Mouse (Mus musculus) small intestine, adult 2 months (tissue): ENCODE measurements around the gene Rapsn. TPM values are rescaled to one million over a fixed set of nuclear protein-coding genes. Genes with fewer than 3 reads are reported as not detected.

Experiments used
- H3K27ac ChIP-seq: fragments of 200-500 bp; 2 replicates; pipeline ENCODE4 v1.5.1; 2012; ENCODE audit warnings: low read depth, low read length, control low read depth, inconsistent platforms; ENCODE audit not compliant: insufficient read depth
- H3K27me3 ChIP-seq: fragments of 200-500 bp; 2 replicates; pipeline ENCODE4 v1.6.1; 2012; ENCODE audit warnings: mild to moderate bottlenecking, moderate library complexity, low read length, inconsistent platforms; ENCODE audit not compliant: control insufficient read depth, insufficient read depth
- H3K36me3 ChIP-seq: fragments of 200-500 bp; 2 replicates; pipeline ENCODE4 v1.6.1; 2012; ENCODE audit warnings: mild to moderate bottlenecking, low read length, control low read depth, inconsistent platforms; ENCODE audit not compliant: control insufficient read depth, insufficient read depth
- H3K4me1 ChIP-seq: fragments of 200-500 bp; 2 replicates; pipeline ENCODE4 v1.6.1; 2012; ENCODE audit warnings: low read length, inconsistent platforms, mixed read lengths; ENCODE audit not compliant: control insufficient read depth, insufficient read depth, insufficient read length
- H3K4me3 ChIP-seq: fragments of 200-500 bp; 2 replicates; pipeline ENCODE4 v1.5.1; 2012; ENCODE audit warnings: low read depth, mild to moderate bottlenecking, control low read depth, inconsistent platforms, low read length, moderate library complexity
- CTCF ChIP-seq: fragments of 200-500 bp; IDR thresholded peaks from 2 replicates; pipeline ENCODE4 v1.5.1; 2012; ENCODE audit warnings: low read depth, mild to moderate bottlenecking, control low read depth, inconsistent platforms, low read length, moderate library complexity, mixed read lengths; ENCODE audit not compliant: insufficient replicate concordance, insufficient read length; ENCODE audit errors: extremely low read depth
- POLR2A ChIP-seq: fragments of 200-500 bp; IDR thresholded peaks from 2 replicates; pipeline ENCODE4 v1.6.1; 2012; ENCODE audit warnings: low read depth, mild to moderate bottlenecking, control low read depth, inconsistent platforms, low read length, moderate library complexity
- WGBS: fragments of 180-500 bp; shearing (Covaris S2); methylation state at CpG from one replicate; pipeline ENCODE4 v1.1.7; 2018; 5-methylcytosine and 5-hydroxymethylcytosine counted together
- polyA plus RNA-seq: library from polyadenylated mRNA; depleted of rRNA; stranded (reverse); fragments of >200 nt; gene quantifications from 2 replicates; pipeline ENCODE4 v1.2.3, GENCODE M21; 2012

Rapsn gene
- polyA plus RNA-seq, 1 experiment: 0.51 TPM

GRCm38 (mm10) chr2:91023131-91023530 is 12.3 kb upstream of the Rapsn start:
- H3K36me3 ChIP-seq: peaks cover 11% of the 10 kb centered on the region
- WGBS: 73% methylated on average over 2 of the region's 2 CpGs
- no peaks in the 10 kb centered on the region; the same call in 1 of the 2 replicates for H3K4me1 ChIP-seq
- TF ChIP-seq POLR2A: no peak
- TF ChIP-seq CTCF: no peak
- no peak overlapping the region for H3K27ac ChIP-seq
- H3K27me3 ChIP-seq: no peaks in the 10 kb centered on the region
- H3K4me3 ChIP-seq: no peak overlapping the region

- Histone ChIP-seq H3K27ac (no peak overlapping the region), H3K4me3 (no peak overlapping the region), H3K4me1 (no peaks in the 10 kb centered on the region; the same call in 1 of the 2 replicates), H3K27me3 (no peaks in the 10 kb centered on the region), H3K36me3 (peaks cover 7% of the 10 kb centered on the region)
- 94% methylated on average over 1 of the region's 1 CpGs for WGBS
- TF ChIP-seq POLR2A (no peak), CTCF (no peak)
Observed at GRCm38 (mm10) chr2:91023956-91024355, 11.5 kb upstream of the Rapsn start.

GRCm38 (mm10) chr2:91025081-91025516 is 10.3 kb upstream of the Rapsn start:
- Histone ChIP-seq H3K27ac (no peak overlapping the region), H3K36me3 (peaks cover under 1% of the 10 kb centered on the region; the same call in 1 of the 2 replicates), H3K27me3 (no peaks in the 10 kb centered on the region), H3K4me1 (no peaks in the 10 kb centered on the region; the same call in 1 of the 2 replicates), H3K4me3 (no peak overlapping the region)
- WGBS: 95% methylated on average over 1 of the region's 1 CpGs
- TF ChIP-seq POLR2A: no peak

GRCm38 (mm10) chr2:91026491-91026890 is 8.9 kb upstream of the Rapsn start:
- TF ChIP-seq CTCF (no peak), POLR2A (no peak)
- 83% methylated on average over 1 of the region's 1 CpGs for WGBS
- Histone ChIP-seq H3K27ac (no peak overlapping the region), H3K4me3 (no peak overlapping the region), H3K36me3 (no peaks in the 10 kb centered on the region), H3K4me1 (no peaks in the 10 kb centered on the region; the same call in 1 of the 2 replicates), H3K27me3 (no peaks in the 10 kb centered on the region)

GRCm38 (mm10) chr2:91027391-91028214 is 7.8 kb upstream of the Rapsn start:
- Histone ChIP-seq H3K4me3 (no peak overlapping the region), H3K27me3 (no peaks in the 10 kb centered on the region)

GRCm38 (mm10) chr2:91031216-91031615 is 4.2 kb upstream of the Rapsn start:
- Histone ChIP-seq H3K36me3 (no peaks in the 10 kb centered on the region), H3K27me3 (no peaks in the 10 kb centered on the region), H3K4me3 (no peak overlapping the region), H3K27ac (no peak overlapping the region), H3K4me1 (no peaks in the 10 kb centered on the region; the same call in 1 of the 2 replicates)
- TF ChIP-seq CTCF (no peak), POLR2A (no peak)
- WGBS: 71% methylated on average over 4 of the region's 4 CpGs

More at GRCm38 (mm10) chr2:91027391-91028214, 7.8 kb upstream of the Rapsn start:
- H3K36me3 ChIP-seq: no peaks in the 10 kb centered on the region
- no peak for TF ChIP-seq POLR2A
- TF ChIP-seq CTCF: no peak
- H3K4me1 ChIP-seq: no peaks in the 10 kb centered on the region; the same call in 1 of the 2 replicates
- WGBS: 65% methylated on average over 9 of the region's 9 CpGs
- H3K27ac ChIP-seq: no peak overlapping the region

GRCm38 (mm10) chr2:91033000-91033399 is 2.4 kb upstream of the Rapsn start:
- no peaks in the 10 kb centered on the region for H3K4me1 ChIP-seq
- H3K4me3 ChIP-seq: no peak overlapping the region
- H3K27me3 ChIP-seq: no peaks in the 10 kb centered on the region
- 27% methylated on average over 3 of the region's 3 CpGs for WGBS
- H3K36me3 ChIP-seq: no peaks in the 10 kb centered on the region
- no peak overlapping the region for H3K27ac ChIP-seq
- TF ChIP-seq POLR2A: no peak
- TF ChIP-seq CTCF: no peak
